In genomic region chr12:70068647-70069257, GRCm38 (mm10) we compare ENCODE assay signal across 11 mouse cellular contexts. TPM values are rescaled to one million over a fixed set of nuclear protein-coding genes. Genes with fewer than 3 reads are reported as not detected.
A peak's percentile ranks its signal among the peaks of the same experiment; 100 is the strongest.
DNase-seq lines count a peak whose midpoint lies in the region; ATAC-seq and TF ChIP-seq lines count a peak whose summit lies in the region.
"Had no signal": no experiment of that assay in that cellular context is flagged by ENCODE, and none has a peak within 500 bp of the region (broad histone marks: within the 10 kb centered on the region; RNA-seq: fewer than 3 reads in every experiment).

No protein-coding gene starts in this region.

- H3K9ac ChIP-seq in kidney, postnatal 0 days (ENCODE audit: low read depth, low read length) = no peak overlapping the region
- H3K9ac ChIP-seq in hindbrain, embryonic 16.5 days (ENCODE audit: low read depth, low read length) = peak overlapping the region; percentile 35; the same call in 1 of the 2 replicates
- H3K9ac ChIP-seq in neural tube, embryonic 14.5 days (replicated peaks; ENCODE audit: low read depth, low read length) = 0 out of 2 replicates have a peak overlapping the region, but pooled peaks have one; percentile 0

- H3K36me3 ChIP-seq in kidney, postnatal 0 days (ENCODE audit: insufficient read depth, low read length) = no peaks in the 10 kb centered on the region
- H3K36me3 ChIP-seq in forebrain, embryonic 10.5 days (replicated peaks) = peaks cover 5% of the 10 kb centered on the region; the same call in 1 of the 2 replicates
- no peaks in the 10 kb centered on the region for H3K36me3 ChIP-seq in hindbrain, embryonic 16.5 days (ENCODE audit: control insufficient read depth, insufficient read depth, low read length)
- no peaks in the 10 kb centered on the region for H3K36me3 ChIP-seq in neural tube, embryonic 14.5 days (ENCODE audit: control insufficient read depth, insufficient read depth, low read length)

- no peaks in the 10 kb centered on the region for H3K9me3 ChIP-seq in kidney, postnatal 0 days (replicated peaks; ENCODE audit: low read length)
- H3K9me3 ChIP-seq in forebrain, embryonic 10.5 days = no peaks in the 10 kb centered on the region
- no peaks in the 10 kb centered on the region for H3K9me3 ChIP-seq in hindbrain, embryonic 16.5 days (ENCODE audit: control insufficient read depth, low read length)
- no peaks in the 10 kb centered on the region for H3K9me3 ChIP-seq in neural tube, embryonic 14.5 days (ENCODE audit: control insufficient read depth, low read length)

- 0 out of 2 replicates have a peak, but pooled peaks cover 7% of the 10 kb centered on the region for H3K4me1 ChIP-seq in kidney, postnatal 0 days (replicated peaks; ENCODE audit: insufficient read depth, low read length)
- H3K4me1 ChIP-seq in forebrain, embryonic 10.5 days = peaks cover 44% of the 10 kb centered on the region
- H3K4me1 ChIP-seq in hindbrain, embryonic 16.5 days (ENCODE audit: control insufficient read depth, insufficient read depth, low read depth, low read length) = peaks cover 30% of the 10 kb centered on the region
- H3K4me1 ChIP-seq in neural tube, embryonic 14.5 days (ENCODE audit: control insufficient read depth, insufficient read depth, low read length) = peaks cover 43% of the 10 kb centered on the region

- H3K27me3 ChIP-seq in kidney, postnatal 0 days (ENCODE audit: insufficient read depth, low read length) = no peaks in the 10 kb centered on the region
- peaks cover 24% of the 10 kb centered on the region for H3K27me3 ChIP-seq in forebrain, embryonic 10.5 days (ENCODE audit: poor library complexity, severe bottlenecking)
- no peaks in the 10 kb centered on the region for H3K27me3 ChIP-seq in hindbrain, embryonic 16.5 days (replicated peaks; ENCODE audit: control insufficient read depth, insufficient read depth, low read length)
- H3K27me3 ChIP-seq in neural tube, embryonic 14.5 days (ENCODE audit: control insufficient read depth, insufficient read depth, low read length) = no peaks in the 10 kb centered on the region

- H3K27ac ChIP-seq in kidney, postnatal 0 days = no peak overlapping the region
- peak overlapping the region; percentile 71 for H3K27ac ChIP-seq in forebrain, embryonic 10.5 days
- H3K27ac ChIP-seq in hindbrain, embryonic 16.5 days (ENCODE audit: low read depth, low read length) = no peak overlapping the region
- H3K27ac ChIP-seq in neural tube, embryonic 14.5 days (ENCODE audit: low read depth, low read length) = peak overlapping the region; percentile 70

- WGBS in kidney, postnatal 0 days = 20% methylated on average over 6 of the region's 6 CpGs
- 17% methylated on average over 6 of the region's 6 CpGs for WGBS in forebrain, embryonic 10.5 days
- 18% methylated on average over 6 of the region's 6 CpGs for WGBS in hindbrain, embryonic 16.5 days
- 6% methylated on average over 6 of the region's 6 CpGs for WGBS in neural tube, embryonic 14.5 days

- TF ChIP-seq CTCF in kidney, postnatal 0 days (IDR thresholded peaks at IDR 0.05; ENCODE audit: low read depth) = no peak

- H3K4me3 ChIP-seq in kidney, postnatal 0 days (replicated peaks; ENCODE audit: low read depth, low read length) = no peak overlapping the region
- peak overlapping the region; percentile 20; the same call in 1 of the 2 replicates for H3K4me3 ChIP-seq in forebrain, embryonic 10.5 days
- no peak overlapping the region for H3K4me3 ChIP-seq in hindbrain, embryonic 16.5 days (ENCODE audit: low read length)
- H3K4me3 ChIP-seq in neural tube, embryonic 14.5 days (ENCODE audit: low read depth, low read length) = no peak overlapping the region

- H3K4me2 ChIP-seq in kidney, postnatal 0 days (ENCODE audit: low read length) = no peak overlapping the region
- H3K4me2 ChIP-seq in hindbrain, embryonic 16.5 days (ENCODE audit: low read length) = peak overlapping the region; percentile 5
- H3K4me2 ChIP-seq in neural tube, embryonic 14.5 days (ENCODE audit: low read depth, low read length) = peak overlapping the region; percentile 30; the same call in 1 of the 2 replicates

- peak; percentile 68 for DNase-seq in kidney, postnatal 0 days (ENCODE audit: low spot score)
- no peak for DNase-seq in kidney, adult 9 months
- DNase-seq in forebrain, embryonic 10.5 days (ENCODE audit: extremely low spot score, low spot score) = peak; percentile 35
- no peak for DNase-seq in right cerebral cortex, postnatal 25 days
- DNase-seq in heart, adult 18-20 months = no peak
- no peak for DNase-seq in cerebellum, adult 18-20 months
- DNase-seq: heart, postnatal 10 days; kidney, postnatal 14 days; lung, postnatal 4 days had no signal

- ATAC-seq in kidney, postnatal 0 days (replicated peaks; ENCODE audit: low FRiP score, low read depth) = no peak
- peak; percentile 38; the same call in 1 of the 2 replicates for ATAC-seq in hindbrain, embryonic 16.5 days
- ATAC-seq in neural tube, embryonic 14.5 days (ENCODE audit: low read depth) = peak; percentile 78

RNA-seq across cellular contexts. Expression of gene Nin, which starts 44.8 kb away (rescaled TPM):
- 7.6 and 7.9 TPM in 2 replicates for polyA plus RNA-seq in kidney, postnatal 0 days (2015; fragmentation: Nextera tagmentation; extraction: Ambion mirVana)
- 8.9 and 9.7 TPM in 2 replicates for polyA plus RNA-seq in forebrain, embryonic 10.5 days (2016; fragmentation: Nextera tagmentation; extraction: Ambion mirVana)
- 9.4 and 10.8 TPM in 2 replicates for polyA plus RNA-seq in hindbrain, embryonic 16.5 days (2015; fragmentation: Nextera tagmentation; extraction: Ambion mirVana)
- 13.9 and 14.8 TPM in 2 replicates for polyA plus RNA-seq in neural tube, embryonic 14.5 days (2014; fragmentation: Nextera tagmentation; extraction: Ambion mirVana)
- 10 to 100 TPM; 14.2 to 18.8 TPM for total RNA-seq in heart, adult 18-20 months (2021)

Comparison
In these comparisons a context has a peak if more than half of its experiments do, and no peak if none do; other contexts are left out.
1. DNase-seq: peak in kidney, postnatal 0 days (single experiment) and forebrain, embryonic 10.5 days (single experiment); none in kidney, adult 9 months (single experiment), right cerebral cortex, postnatal 25 days (single experiment), heart, adult 18-20 months (0 of 2) and cerebellum, adult 18-20 months (0 of 2).
2. H3K27ac ChIP-seq: peak in forebrain, embryonic 10.5 days (single experiment) and neural tube, embryonic 14.5 days (single experiment); none in kidney, postnatal 0 days (single experiment) and hindbrain, embryonic 16.5 days (single experiment).